18 mouse cellular contexts compared by ENCODE assay signal in genomic region chr3:109169121-109169520, GRCm38 (mm10).
"Had no signal": no experiment of that assay in that cellular context is flagged by ENCODE, and none has a peak within 500 bp of the region (broad histone marks: within the 10 kb centered on the region; RNA-seq: fewer than 3 reads in every experiment).

No protein-coding gene starts in this region.

- H3K36me3 ChIP-seq: liver, embryonic 13.5 days; midbrain, embryonic 15.5 days had no signal

- H3K4me2 ChIP-seq: liver, embryonic 13.5 days; lung, embryonic 14.5 days; midbrain, embryonic 12.5 days; midbrain, embryonic 15.5 days; stomach, embryonic 15.5 days had no signal

- H3K9me3 ChIP-seq: liver, embryonic 13.5 days; midbrain, embryonic 12.5 days; midbrain, embryonic 15.5 days; stomach, embryonic 15.5 days had no signal

- DNase-seq: kidney, adult 2 months; kidney, postnatal 10 days; kidney, postnatal 36 days; layer of hippocampus, postnatal 36 days; liver, embryonic 13.5 days; lung, embryonic 14.5 days; right cerebral cortex, adult 18-20 months; right cerebral cortex, postnatal 14 days; right cerebral cortex, postnatal 4 days; spleen, adult 18-20 months; thymus, adult 2 months; thymus, postnatal 14 days; thymus, postnatal 4 days had no signal

- H3K27ac ChIP-seq: left cerebral cortex, adult 2 months; liver, embryonic 13.5 days; midbrain, embryonic 12.5 days; midbrain, embryonic 15.5 days; stomach, embryonic 15.5 days had no signal

- H3K4me1 ChIP-seq: liver, embryonic 13.5 days; midbrain, embryonic 12.5 days; midbrain, embryonic 15.5 days; stomach, embryonic 15.5 days had no signal

- ATAC-seq: lung, postnatal 0 days; midbrain, embryonic 15.5 days had no signal

- H3K9ac ChIP-seq: liver, embryonic 13.5 days; lung, embryonic 14.5 days; midbrain, embryonic 12.5 days; midbrain, embryonic 15.5 days; stomach, embryonic 15.5 days had no signal

- H3K4me3 ChIP-seq: left cerebral cortex, adult 2 months; liver, embryonic 13.5 days; midbrain, embryonic 12.5 days; midbrain, embryonic 15.5 days; stomach, embryonic 15.5 days had no signal

- H3K27me3 ChIP-seq: liver, embryonic 13.5 days; midbrain, embryonic 12.5 days; midbrain, embryonic 15.5 days; stomach, embryonic 15.5 days had no signal
